Mouse (Mus musculus) neural tube, embryonic 14.5 days (tissue): Measurements from ENCODE around the gene Gm2310. TPM values are rescaled to one million over a fixed set of nuclear protein-coding genes. Genes with fewer than 3 reads are reported as not detected.
"Not testable (repeated sequence)": the region's sequence is repeated elsewhere in the genome, so short reads cannot be mapped to it uniquely, and the experiment has no call there.

Experiments used
- ATAC-seq: fragments of 200-750 bp; cut with Nextera tagmentation; 2 replicates; pipeline ENCODE4 v1.8.0; 2017; ENCODE audit warnings: low read depth, mild to moderate bottlenecking, moderate TSS enrichment, moderate library complexity
- H3K27ac ChIP-seq: fragments of 300-500 bp; sonication (generic); 2 replicates; pipeline ENCODE4 v1.5.1; 2014; ENCODE audit warnings: low read depth, mild to moderate bottlenecking, control low read depth, low read length, moderate library complexity, mixed read lengths
- H3K27me3 ChIP-seq: fragments of 300-500 bp; sonication (generic); 2 replicates; pipeline ENCODE4 v1.6.1; 2014; ENCODE audit warnings: low read length; ENCODE audit not compliant: control insufficient read depth, insufficient read depth
- H3K36me3 ChIP-seq: fragments of 300-500 bp; sonication (generic); 2 replicates; pipeline ENCODE4 v1.6.1; 2014; ENCODE audit warnings: low read length, mixed read lengths; ENCODE audit not compliant: control insufficient read depth, insufficient read depth
- H3K4me1 ChIP-seq: fragments of 300-500 bp; sonication (generic); 2 replicates; pipeline ENCODE4 v1.6.1; 2014; ENCODE audit warnings: low read length; ENCODE audit not compliant: control insufficient read depth, insufficient read depth
- H3K4me2 ChIP-seq: fragments of 300-500 bp; sonication (generic); 2 replicates; pipeline ENCODE4 v1.6.1; 2014; ENCODE audit warnings: mild to moderate bottlenecking, low read depth, low read length, control low read depth
- H3K4me3 ChIP-seq: fragments of 300-500 bp; sonication (generic); 2 replicates; pipeline ENCODE4 v1.5.1; 2014; ENCODE audit warnings: low read depth, low read length, control low read depth, mixed read lengths
- H3K9ac ChIP-seq: fragments of 300-500 bp; sonication (generic); replicated peaks from 2 replicates; pipeline ENCODE4 v1.6.1; 2014; ENCODE audit warnings: low read depth, mild to moderate bottlenecking, control low read depth, low read length, mixed read lengths
- H3K9me3 ChIP-seq: fragments of 300-500 bp; sonication (generic); 2 replicates; pipeline ENCODE4 v1.6.1; 2016; ENCODE audit warnings: low read length; ENCODE audit not compliant: control insufficient read depth
- WGBS: fragments of 180-500 bp; shearing (Covaris S2); extraction: QIAGEN DNeasy Blood & Tissue Kit; methylation state at CpG from one replicate; pipeline ENCODE4 v1.1.7; 2014; 5-methylcytosine and 5-hydroxymethylcytosine counted together
- polyA plus RNA-seq: library from polyadenylated mRNA; unstranded; fragments of >200 nt; fragmentation: Nextera tagmentation; extraction: Ambion mirVana; gene quantifications from 2 replicates; pipeline ENCODE4 v1.2.1, GENCODE M21; 2014

Gm2310 gene
- polyA plus RNA-seq = not detected in 2 replicates

GRCm38 (mm10) chr15:8519853-8520252, at the start of gene Gm2310:
Gene Gm2310 (minus strand): TSS chr15:8519953.
- not testable (repeated sequence) for H3K4me3 ChIP-seq, ATAC-seq, H3K9ac ChIP-seq, H3K9me3 ChIP-seq, H3K27ac ChIP-seq, H3K36me3 ChIP-seq, H3K27me3 ChIP-seq, H3K4me2 ChIP-seq, H3K4me1 ChIP-seq

DNA sequence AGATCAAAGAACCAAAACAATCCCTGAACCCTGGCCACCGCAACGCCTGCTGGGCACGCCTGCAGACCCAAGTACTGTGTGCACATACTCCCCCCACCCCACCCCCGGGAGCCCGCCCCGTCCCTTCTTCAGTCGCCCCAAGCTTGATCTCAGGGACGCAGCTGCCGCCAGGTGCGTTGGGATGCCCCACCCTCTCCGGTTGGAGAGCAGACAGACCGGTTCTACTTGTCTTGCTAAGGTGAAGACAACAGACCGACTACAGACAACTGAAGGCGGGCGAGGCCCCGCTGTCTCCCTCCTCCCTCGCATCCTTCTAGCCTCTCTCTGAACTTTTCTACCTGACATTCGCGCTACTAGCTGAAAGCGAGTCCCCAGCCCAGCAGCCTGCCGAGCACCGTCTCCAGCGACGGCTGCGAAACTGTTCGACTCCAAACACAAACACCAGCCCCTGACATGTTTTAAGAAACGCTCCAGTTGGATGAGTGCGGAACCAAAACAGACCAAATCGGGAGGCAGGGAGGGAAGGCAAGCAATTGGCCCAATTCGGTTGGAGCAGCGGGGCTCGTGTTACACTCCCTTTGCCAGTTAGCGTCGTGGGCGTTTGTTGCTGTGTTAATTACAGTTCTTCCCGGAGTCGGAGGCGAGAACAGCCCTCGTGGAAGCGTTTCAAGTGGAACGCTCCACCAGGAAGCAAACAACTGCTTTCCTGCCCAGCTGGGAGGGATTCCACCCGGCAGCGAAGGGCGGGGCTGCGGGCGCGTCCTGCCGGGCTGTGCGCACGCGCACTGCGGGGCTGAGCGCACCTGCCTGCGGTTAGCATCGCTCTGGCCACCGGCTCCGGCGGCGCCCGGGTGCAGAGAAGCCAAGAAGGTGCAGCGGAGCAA, 49.1 kb upstream of the Gm2310 start:
- Histone ChIP-seq H3K36me3 (no peaks in the 10 kb centered on the region), H3K4me2 (peak overlapping the region; percentile 75), H3K9ac (peak overlapping the region; percentile 47), H3K27ac (no peak overlapping the region), H3K4me1 (peaks cover 4% of the 10 kb centered on the region; the same call in 1 of the 2 replicates), H3K27me3 (peaks cover 9% of the 10 kb centered on the region), H3K9me3 (no peaks in the 10 kb centered on the region), H3K4me3 (peak overlapping the region; percentile 59)
- peak; percentile 92 for ATAC-seq
- WGBS = under 1% methylated on average over 55 of the region's 61 CpGs

GRCm38 (mm10) chr15:8568286-8568644, 48.5 kb upstream of the Gm2310 start:
- H3K9me3 ChIP-seq = no peaks in the 10 kb centered on the region
- peak overlapping the region; percentile 75 for H3K4me2 ChIP-seq
- no peak overlapping the region for H3K9ac ChIP-seq
- 4% methylated on average over 7 of the region's 7 CpGs for WGBS
- peaks cover 9% of the 10 kb centered on the region for H3K27me3 ChIP-seq
- H3K4me3 ChIP-seq = peak overlapping the region; percentile 59
- H3K4me1 ChIP-seq = peaks cover 4% of the 10 kb centered on the region; the same call in 1 of the 2 replicates
- no peaks in the 10 kb centered on the region for H3K36me3 ChIP-seq
- no peak for ATAC-seq
- H3K27ac ChIP-seq = no peak overlapping the region

DNA sequence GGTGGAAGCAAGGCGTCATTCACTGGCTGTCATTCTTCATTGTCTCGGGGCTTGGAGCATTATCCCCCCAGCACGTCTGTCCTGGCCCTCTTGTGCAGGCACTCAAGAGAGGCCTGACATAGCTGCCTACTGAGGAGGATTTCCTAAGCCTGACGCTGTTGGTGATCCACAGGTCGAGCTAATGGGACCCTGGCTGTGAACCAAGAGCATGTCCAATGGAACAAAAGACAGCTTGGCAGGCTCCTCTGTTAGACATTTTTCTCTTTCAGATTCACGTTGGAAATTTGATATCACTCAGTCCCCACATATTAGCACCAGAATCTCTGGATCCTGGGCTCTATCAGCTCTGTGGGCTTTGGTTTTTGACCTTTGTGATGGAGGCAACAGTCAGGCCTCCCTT, 45.7 kb upstream of the Gm2310 start:
- H3K27me3 ChIP-seq = peaks cover 9% of the 10 kb centered on the region
- H3K27ac ChIP-seq = no peak overlapping the region
- 57% methylated on average over 6 of the region's 6 CpGs for WGBS
- H3K9ac ChIP-seq = no peak overlapping the region
- H3K4me2 ChIP-seq = no peak overlapping the region
- no peaks in the 10 kb centered on the region for H3K36me3 ChIP-seq
- H3K9me3 ChIP-seq = no peaks in the 10 kb centered on the region
- H3K4me3 ChIP-seq = no peak overlapping the region
- ATAC-seq = no peak
- peaks cover 4% of the 10 kb centered on the region; the same call in 1 of the 2 replicates for H3K4me1 ChIP-seq

GRCm38 (mm10) chr15:8564331-8564730, 44.6 kb upstream of the Gm2310 start:
- Histone ChIP-seq H3K9me3 (no peaks in the 10 kb centered on the region), H3K4me2 (no peak overlapping the region), H3K27ac (no peak overlapping the region), H3K27me3 (peaks cover 9% of the 10 kb centered on the region), H3K9ac (no peak overlapping the region), H3K4me1 (peaks cover 4% of the 10 kb centered on the region; the same call in 1 of the 2 replicates), H3K4me3 (no peak overlapping the region), H3K36me3 (no peaks in the 10 kb centered on the region)
- 88% methylated on average over 3 of the region's 3 CpGs for WGBS
- ATAC-seq = no peak

DNA sequence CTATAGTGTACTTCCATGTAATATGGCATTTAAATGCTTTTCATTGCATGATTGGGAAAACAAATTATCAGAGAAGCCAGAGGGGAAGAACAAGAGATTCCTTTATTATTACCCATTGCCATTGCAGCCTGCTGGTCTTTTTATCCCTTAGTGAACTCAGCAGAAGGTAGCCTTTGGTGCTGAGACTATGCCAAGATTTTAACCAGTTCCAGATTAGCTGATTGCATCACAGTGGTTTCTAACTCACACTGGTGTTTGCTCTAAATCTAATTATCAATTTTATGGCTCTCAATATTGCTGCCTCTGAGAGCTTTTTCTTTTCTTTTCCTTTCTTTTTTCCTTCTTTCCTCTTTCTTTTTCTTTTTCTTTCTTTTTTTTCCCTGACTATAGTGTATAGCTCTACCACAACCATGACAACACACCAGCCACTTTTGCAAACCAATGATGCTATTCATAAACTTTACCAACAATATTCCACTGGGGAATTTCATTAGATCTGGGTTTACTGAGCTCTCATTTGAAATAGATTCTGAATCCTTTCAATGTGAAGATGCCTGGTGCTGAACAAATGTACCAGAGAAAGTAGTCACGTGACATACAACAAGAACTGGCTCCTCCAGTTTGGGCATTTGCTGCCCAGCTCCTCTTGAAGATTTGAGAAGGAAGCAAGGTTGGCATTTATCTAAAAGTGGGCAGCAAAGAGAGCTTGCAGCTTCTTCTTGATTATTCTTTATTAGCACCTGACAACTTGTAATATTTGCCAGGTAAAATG, 43.9 kb upstream of the Gm2310 start:
- no peak for ATAC-seq
- 78% methylated on average over 1 of the region's 1 CpGs for WGBS
- H3K27ac ChIP-seq = no peak overlapping the region
- no peaks in the 10 kb centered on the region for H3K36me3 ChIP-seq
- H3K4me3 ChIP-seq = no peak overlapping the region
- H3K9ac ChIP-seq = no peak overlapping the region
- peaks cover 8% of the 10 kb centered on the region for H3K27me3 ChIP-seq
- peaks cover 3% of the 10 kb centered on the region; the same call in 1 of the 2 replicates for H3K4me1 ChIP-seq
- H3K4me2 ChIP-seq = no peak overlapping the region
- no peaks in the 10 kb centered on the region for H3K9me3 ChIP-seq

GRCm38 (mm10) chr15:8562776-8563175, 43.0 kb upstream of the Gm2310 start:
- ATAC-seq = no peak
- Histone ChIP-seq H3K27ac (no peak overlapping the region), H3K4me3 (no peak overlapping the region), H3K36me3 (no peaks in the 10 kb centered on the region), H3K4me2 (no peak overlapping the region), H3K9ac (no peak overlapping the region), H3K9me3 (no peaks in the 10 kb centered on the region), H3K27me3 (no peaks in the 10 kb centered on the region), H3K4me1 (no peaks in the 10 kb centered on the region)
- 91% methylated on average over 7 of the region's 7 CpGs for WGBS

GRCm38 (mm10) chr15:8531201-8531600, 11.4 kb upstream of the Gm2310 start:
- H3K4me2 ChIP-seq = no peak overlapping the region
- H3K4me1 ChIP-seq = no peaks in the 10 kb centered on the region
- H3K9me3 ChIP-seq = no peaks in the 10 kb centered on the region
- 87% methylated on average over 5 of the region's 5 CpGs for WGBS
- no peaks in the 10 kb centered on the region for H3K27me3 ChIP-seq
- H3K36me3 ChIP-seq = no peaks in the 10 kb centered on the region
- no peak overlapping the region for H3K27ac ChIP-seq
- no peak overlapping the region for H3K4me3 ChIP-seq
- no peak for ATAC-seq
- H3K9ac ChIP-seq = no peak overlapping the region

DNA sequence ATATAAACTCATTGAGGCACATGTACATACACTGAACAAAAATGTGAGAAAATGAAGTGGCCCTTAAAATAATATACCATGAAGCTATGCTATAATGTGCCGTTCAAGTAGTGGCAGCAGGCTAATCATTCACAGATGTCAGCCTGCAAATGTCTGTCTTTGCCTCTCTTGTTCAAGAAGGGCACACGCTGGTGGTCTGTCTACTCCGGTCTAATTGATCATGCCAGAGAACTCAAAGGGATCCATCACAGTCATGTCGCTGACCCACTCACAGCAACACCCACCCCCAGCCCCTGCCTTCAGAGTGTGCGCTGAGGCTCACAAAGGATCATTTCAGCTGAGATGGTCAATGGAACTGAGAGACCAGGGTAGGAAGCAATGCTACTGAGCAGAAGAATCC, 6.8 kb downstream of the Gm2310 start:
- Histone ChIP-seq H3K4me2 (no peak overlapping the region), H3K27me3 (no peaks in the 10 kb centered on the region), H3K27ac (no peak overlapping the region), H3K36me3 (no peaks in the 10 kb centered on the region), H3K9ac (no peak overlapping the region), H3K4me1 (no peaks in the 10 kb centered on the region), H3K4me3 (no peak overlapping the region), H3K9me3 (no peaks in the 10 kb centered on the region)
- no peak for ATAC-seq
- WGBS = 14% methylated on average over 5 of the region's 5 CpGs
